Mouse (Mus musculus) layer of hippocampus, adult 2 months (tissue): ENCODE data around the gene Dars2. TPM values are rescaled to one million over a fixed set of nuclear protein-coding genes. Genes with fewer than 3 reads are reported as not detected.

Experiments
- DNase-seq, 2 experiments: peaks; one replicate each; pipeline ENCODE4 v3.0.0; 2022; ENCODE audit warnings: low spot score in 2 of 2
- H3K27ac ChIP-seq: fragments of 200-600 bp; 2 replicates; pipeline ENCODE4 v1.8.1; 2022
- H3K4me3 ChIP-seq: fragments of 200-600 bp; 2 replicates; pipeline ENCODE4 v1.8.1; 2022; ENCODE audit warnings: mild to moderate bottlenecking
- CTCF ChIP-seq: fragments of 200-600 bp; conservative IDR thresholded peaks from 2 replicates; pipeline ENCODE4 v1.8.1; 2022; ENCODE audit warnings: antibody characterized with exemption, mild to moderate bottlenecking, moderate library complexity
- long read RNA-seq, 2 experiments: library from polyadenylated mRNA; stranded (forward); transcript quantifications; one replicate each; pipeline ENCODE4 v2.0.0; 2021; ENCODE audit warnings: borderline mapping rate in 2 of 2
- total RNA-seq, 2 experiments: library from RNA; stranded (reverse); gene quantifications; 2 replicates each; pipeline ENCODE4 v1.2.3; 2021

The Dars2 gene
- total RNA-seq: 10 to 100 TPM; 24.1 to 25.0 TPM
- long read RNA-seq, experiment 1, transcript Dars2-201 (17 exons, 3,619 nt): major isoform, 14 of 21 reads
- long read RNA-seq, experiment 1, partial matches to known transcripts: 1 of 21 reads
- long read RNA-seq, experiment 1, other reads (novel, unspliced or antisense): 6 of 21 reads
- long read RNA-seq, experiment 2, transcript Dars2-201 (17 exons, 3,619 nt): major isoform, 36 of 45 reads
- long read RNA-seq, experiment 2, partial matches to known transcripts: 1 of 45 reads
- long read RNA-seq, experiment 2, other reads (novel, unspliced or antisense): 8 of 45 reads

- peak; percentile 52 for TF ChIP-seq CTCF
- H3K27ac ChIP-seq: peak within 1 kb of the TSS; percentile 91
- DNase-seq: peak; percentile 95 to 98
- H3K4me3 ChIP-seq: peak within 1 kb of the TSS; percentile 72
These were observed at the start of gene Dars2, which contains the start of gene Cenpl for GRCm38 (mm10) chr1:161070352-161071271. Gene Dars2 (minus strand): TSS chr1:161070658. Gene Cenpl (plus strand): TSS chr1:161070713.

DNA sequence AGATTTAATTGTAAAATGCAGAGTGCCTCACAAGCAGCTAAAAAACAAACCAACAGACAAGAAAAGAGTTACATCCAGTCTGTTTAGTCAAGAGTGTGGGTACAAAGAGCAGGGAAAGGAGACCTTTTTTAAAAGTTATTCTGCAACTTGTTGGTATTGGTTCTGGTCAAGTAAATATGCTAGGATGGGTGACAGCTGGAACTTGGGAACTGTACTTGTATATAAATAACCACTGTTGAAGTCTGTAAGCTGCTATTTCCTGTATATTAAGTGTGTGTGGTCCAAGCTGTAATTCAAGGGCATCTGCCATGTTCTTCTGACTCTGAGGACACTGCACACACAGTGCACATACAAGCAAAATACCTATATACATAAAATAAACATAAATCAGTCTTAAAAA, 44.1 kb upstream of the Dars2 start:
- Histone ChIP-seq H3K4me3 (no peak overlapping the region), H3K27ac (no peak overlapping the region; the same call in 1 of the 2 replicates)
- DNase-seq: no peak
- TF ChIP-seq CTCF: no peak

DNA sequence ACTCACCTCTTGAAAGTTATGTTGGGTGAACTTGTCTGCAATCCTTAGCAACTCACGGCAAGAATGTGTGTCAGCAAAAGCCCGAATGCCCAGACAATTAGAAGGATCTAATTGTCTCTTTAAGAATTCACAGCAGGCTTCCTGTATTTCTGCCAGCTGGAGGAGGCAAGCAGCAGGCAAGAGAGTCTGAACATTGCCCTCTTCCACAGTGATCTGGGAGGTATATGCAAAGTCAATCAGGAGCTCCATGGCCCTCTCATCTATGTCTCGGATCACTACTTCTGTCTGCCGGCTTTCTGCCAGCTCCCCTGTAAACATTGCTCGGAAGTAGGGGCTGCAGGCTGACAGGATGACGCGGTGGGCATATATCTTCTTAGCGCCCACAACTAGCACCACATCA, 38.8 kb upstream of the Dars2 start:
- H3K27ac ChIP-seq: no peak overlapping the region
- no peak overlapping the region for H3K4me3 ChIP-seq
- TF ChIP-seq CTCF: no peak
- no peak for DNase-seq

DNA sequence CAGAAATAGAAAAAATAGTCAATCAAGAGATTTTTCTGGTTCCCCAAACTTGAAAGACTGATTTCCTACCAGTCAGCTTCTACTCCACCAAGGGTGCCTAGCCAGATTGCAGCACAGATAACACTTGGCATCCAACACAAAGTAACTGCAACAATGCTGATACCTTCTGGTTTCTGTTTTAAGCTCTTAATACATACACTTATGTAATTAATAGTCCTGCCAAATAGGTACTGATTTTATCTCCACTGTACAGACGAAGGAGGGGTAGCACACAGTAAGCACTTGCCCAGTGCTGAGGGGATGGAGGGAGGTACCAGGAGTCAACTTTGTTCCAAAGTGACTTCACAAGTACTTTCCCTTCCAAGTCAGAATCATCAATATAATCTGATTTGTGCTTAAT, 33.4 kb upstream of the Dars2 start:
- no peak for DNase-seq
- no peak for TF ChIP-seq CTCF
- no peak overlapping the region for H3K27ac ChIP-seq
- H3K4me3 ChIP-seq: no peak overlapping the region

DNA sequence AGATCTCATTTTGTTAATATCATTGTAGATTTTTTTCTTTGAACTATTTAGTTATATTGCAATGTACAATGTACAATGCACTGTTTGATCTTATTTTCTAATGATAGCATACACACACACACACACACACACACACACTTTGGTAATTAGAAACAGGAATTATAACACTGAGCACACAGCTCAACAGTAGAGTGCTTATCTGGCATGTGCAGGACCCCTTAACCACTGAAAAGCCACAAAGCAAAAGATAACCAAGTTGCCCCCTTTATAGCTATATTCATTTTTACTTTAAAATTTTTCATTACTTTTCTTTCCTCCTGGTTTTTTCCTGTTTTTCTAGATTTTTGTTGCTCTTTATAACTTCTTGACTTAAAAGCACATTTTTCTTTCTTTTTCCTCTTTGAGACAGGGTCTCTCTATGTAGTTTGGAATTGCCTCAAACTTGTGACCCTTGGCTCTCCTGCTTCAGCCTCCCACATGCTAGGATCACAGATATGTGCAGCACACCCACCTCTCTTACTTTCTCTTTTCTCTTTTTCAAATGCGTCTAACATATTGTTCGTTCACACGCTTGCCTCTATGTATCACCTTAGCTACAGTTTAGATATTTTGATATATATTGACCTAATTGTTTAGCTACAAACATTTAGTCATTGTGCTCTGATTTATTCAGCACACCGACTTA, 29.4 kb upstream of the Dars2 start:
- DNase-seq: no peak
- H3K27ac ChIP-seq: no peak overlapping the region
- TF ChIP-seq CTCF: no peak

GRCm38 (mm10) chr1:161077243-161077642, 6.8 kb upstream of the Dars2 start:
- TF ChIP-seq CTCF: no peak
- Histone ChIP-seq H3K27ac (no peak overlapping the region), H3K4me3 (no peak overlapping the region)
- DNase-seq: no peak

More for the DNA sequence above, 29.4 kb upstream of the Dars2 start:
- no peak overlapping the region for H3K4me3 ChIP-seq

GRCm38 (mm10) chr1:161076238-161076637, 5.8 kb upstream of the Dars2 start:
- no peak for DNase-seq
- no peak for TF ChIP-seq CTCF
- no peak overlapping the region for H3K4me3 ChIP-seq
- H3K27ac ChIP-seq: no peak overlapping the region

DNA sequence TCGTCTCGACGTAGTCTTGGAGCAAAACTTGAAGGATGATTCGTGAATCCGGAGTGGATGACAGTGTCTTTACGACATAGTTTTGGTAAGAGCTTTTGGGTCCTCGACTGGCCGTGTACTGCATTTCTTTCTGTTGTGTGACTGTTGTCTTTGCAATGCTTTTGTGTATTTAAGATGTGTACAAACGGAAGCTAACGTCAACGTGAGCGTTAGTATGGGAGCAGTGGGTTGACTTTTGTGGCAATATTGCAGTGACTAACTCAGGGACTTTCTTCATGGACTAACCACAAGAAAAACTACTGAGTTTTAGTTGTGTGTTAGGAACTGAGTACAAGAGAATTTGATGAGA, 788 bp upstream of the Dars2 start:
- no peak for DNase-seq
- Histone ChIP-seq H3K4me3 (peak overlapping the region; percentile 72), H3K27ac (peak overlapping the region; percentile 43)
- TF ChIP-seq CTCF: no peak

DNA sequence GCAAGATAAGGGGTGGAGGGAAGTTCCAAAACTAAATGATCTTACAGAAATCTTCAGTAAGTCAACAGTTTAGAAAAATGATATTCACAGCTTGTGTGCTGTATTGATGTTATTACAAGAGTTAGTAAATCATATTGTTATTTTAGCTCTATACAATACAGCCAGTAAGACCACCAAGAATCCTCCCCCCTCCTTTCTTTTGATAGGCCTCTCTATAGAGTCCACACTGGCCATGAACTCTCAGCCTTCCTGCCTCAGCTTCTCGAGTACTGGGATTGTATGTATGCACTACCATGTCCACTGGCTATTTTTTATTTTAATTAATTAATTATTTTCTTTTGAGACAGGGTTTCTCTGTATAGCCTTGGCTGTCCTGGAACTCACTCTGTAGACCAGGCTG, 7.1 kb downstream of the Dars2 start:
- H3K4me3 ChIP-seq: no peak overlapping the region
- no peak for DNase-seq
- H3K27ac ChIP-seq: no peak overlapping the region
- TF ChIP-seq CTCF: no peak

GRCm38 (mm10) chr1:161057164-161057563, 13.3 kb downstream of the Dars2 start:
- no peak overlapping the region for H3K27ac ChIP-seq
- H3K4me3 ChIP-seq: no peak overlapping the region
- no peak for DNase-seq
- TF ChIP-seq CTCF: no peak

DNA sequence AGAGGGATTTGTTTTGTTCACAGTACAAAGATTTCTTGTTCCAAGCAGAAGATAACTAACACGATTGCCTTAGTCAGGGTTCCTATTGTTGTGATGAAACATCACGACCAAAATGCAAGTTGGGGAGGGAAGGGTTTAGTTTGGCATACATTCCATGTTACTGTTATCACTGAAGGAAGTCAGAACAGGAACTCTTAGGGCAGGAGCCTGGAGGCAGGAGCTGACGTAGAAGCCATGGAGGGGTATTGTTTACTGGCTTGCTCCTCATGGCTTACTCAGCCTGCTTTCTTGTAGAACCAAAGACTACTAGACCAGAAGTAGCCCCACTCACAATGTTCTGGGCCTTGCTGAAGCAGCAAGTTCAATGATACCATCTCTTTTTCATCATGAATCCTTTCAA, 23.5 kb downstream of the Dars2 start:
- DNase-seq: no peak
- Histone ChIP-seq H3K27ac (no peak overlapping the region), H3K4me3 (no peak overlapping the region)
- TF ChIP-seq CTCF: no peak

- Histone ChIP-seq H3K4me3 (no peak overlapping the region), H3K27ac (no peak overlapping the region)
- DNase-seq: no peak
- TF ChIP-seq CTCF: no peak
These were observed 29.0 kb downstream of the Dars2 start for GRCm38 (mm10) chr1:161041261-161042020.

GRCm38 (mm10) chr1:161040855-161041254, 29.6 kb downstream of the Dars2 start:
- Histone ChIP-seq H3K4me3 (no peak overlapping the region), H3K27ac (no peak overlapping the region)
- no peak for DNase-seq
- no peak for TF ChIP-seq CTCF
